Mouse (Mus musculus): ENCODE results near the gene Jun.

DNA sequence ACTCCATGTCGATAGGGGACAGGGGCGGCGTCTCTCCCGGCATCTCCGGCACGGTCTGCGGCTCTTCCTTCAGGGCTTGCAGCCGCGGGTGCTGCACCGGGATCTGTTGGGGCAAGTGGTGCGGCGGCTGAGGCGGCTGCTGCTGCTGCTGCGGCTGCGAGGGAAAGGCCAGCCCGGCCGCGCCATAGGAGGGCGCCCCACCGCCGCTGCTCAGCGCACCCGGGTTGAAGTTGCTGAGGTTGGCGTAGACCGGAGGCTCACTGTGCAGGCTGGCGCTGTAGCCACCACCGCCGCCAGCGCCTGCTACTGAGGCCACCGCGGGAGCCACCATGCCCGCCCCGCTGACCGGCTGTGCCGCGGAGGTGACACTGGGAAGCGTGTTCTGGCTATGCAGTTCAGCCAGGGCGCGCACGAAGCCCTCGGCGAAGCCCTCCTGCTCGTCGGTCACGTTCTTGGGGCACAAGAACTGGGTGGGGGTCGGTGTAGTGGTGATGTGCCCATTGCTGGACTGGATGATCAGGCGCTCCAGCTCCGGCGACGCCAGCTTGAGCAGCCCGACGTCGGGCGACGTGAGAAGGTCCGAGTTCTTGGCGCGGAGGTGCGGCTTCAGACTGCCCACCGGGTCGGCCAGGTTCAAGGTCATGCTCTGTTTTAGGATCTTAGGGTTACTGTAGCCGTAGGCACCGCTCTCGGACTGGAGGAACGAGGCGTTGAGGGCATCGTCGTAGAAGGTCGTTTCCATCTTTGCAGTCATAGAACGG lies 1.3 kb downstream of the Jun start:
- TF ChIP-seq CTCF (IDR thresholded peaks at IDR 0.05; ENCODE audit: low read depth) (peak; percentile 76), EP300 (IDR thresholded peaks at IDR 0.05; ENCODE audit: low read depth) (no peak)
